Mouse (Mus musculus): ENCODE results near the gene Olfr1177-ps. TPM values are rescaled to one million over a fixed set of nuclear protein-coding genes. Genes with fewer than 3 reads are reported as not detected.

Gene Olfr1177-ps
- not detected for polyA plus RNA-seq (2017; shearing (Covaris generic))

DNA sequence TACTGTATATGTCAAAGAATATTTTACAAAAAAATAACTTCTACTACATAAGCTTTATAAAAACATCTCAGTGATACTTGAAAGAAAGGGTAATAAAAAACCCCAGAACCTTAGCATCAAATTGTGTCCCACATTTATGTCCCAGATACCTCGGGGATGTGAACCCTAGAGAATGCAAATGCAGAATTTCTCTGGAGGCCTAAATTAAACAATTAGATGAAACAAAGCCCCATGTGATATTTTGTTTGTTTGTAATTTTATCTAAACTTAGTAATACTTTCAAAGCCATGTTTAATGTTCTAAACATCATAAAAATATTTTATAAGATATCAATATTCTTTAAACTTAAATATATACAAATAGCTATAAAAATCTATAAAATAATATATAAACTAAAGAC is at the start of gene Olfr1177-ps:
Olfr1177-ps (minus strand) TSS at position 101 of the 400 bp plus-strand sequence.
- ATAC-seq = no peak

DNA sequence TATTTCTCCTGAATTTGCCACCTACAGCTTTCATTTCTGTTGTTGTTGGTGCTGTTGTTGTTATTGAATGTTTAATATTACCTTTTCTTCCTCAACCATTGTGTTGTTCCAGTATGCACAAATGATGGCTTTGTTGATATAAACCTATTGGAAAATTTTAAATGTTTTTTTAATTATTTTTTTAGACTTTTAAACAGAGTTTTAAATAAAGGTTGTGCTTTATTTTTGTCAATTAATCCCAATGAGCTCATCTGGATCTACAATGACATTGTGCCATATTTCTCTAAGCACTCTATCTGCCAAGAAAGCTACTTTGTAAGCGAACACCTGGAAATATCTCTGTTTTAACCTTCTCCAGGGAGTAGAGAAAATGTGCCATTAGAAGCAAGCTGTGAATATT is 40.5 kb upstream of the Olfr1177-ps start, which contains the start of gene Olfr1178:
Olfr1178 (plus strand) TSS at position 301 of the 400 bp plus-strand sequence.
- no peak for ATAC-seq

DNA sequence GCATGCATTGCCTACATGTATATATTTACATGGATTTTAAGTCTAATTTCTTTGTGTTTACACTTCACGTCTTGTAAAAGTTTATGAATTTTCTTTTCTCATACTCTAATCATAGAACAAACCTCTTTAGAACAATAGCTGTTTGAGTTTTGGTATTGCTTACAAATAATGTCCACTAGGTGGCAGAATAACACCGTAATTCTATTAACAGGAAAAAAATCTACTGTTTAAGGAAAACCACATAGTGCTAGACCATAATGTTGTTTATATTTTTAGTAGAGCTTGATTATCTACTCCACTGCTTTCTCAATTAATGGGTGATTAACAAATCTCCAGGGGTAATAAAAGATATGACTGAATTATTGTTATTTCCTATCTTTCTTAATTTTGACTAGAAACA is 10.0 kb upstream of the Olfr1177-ps start:
- no peak for ATAC-seq

DNA sequence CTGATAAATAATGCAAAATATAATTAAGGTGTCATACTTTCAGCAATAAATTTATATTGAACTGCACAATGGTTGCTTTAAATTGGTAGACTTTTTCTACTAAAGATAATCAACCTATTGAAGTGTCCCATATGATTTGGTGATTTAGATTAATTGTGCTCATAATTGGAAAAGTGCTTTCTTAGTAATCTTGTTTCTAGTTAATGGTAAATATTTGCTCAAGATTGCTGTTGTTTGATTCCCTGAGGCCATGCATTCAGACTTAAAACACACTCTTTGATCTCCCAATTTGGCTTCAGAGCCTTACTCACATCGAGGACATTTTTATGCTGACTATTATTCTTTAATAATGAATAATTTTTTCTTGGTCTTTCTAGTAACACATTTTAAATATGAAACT is 9.9 kb downstream of the Olfr1177-ps start, which contains the start of gene Olfr1176:
Olfr1176 (plus strand) TSS at position 301 of the 400 bp plus-strand sequence.
- ATAC-seq = no peak

DNA sequence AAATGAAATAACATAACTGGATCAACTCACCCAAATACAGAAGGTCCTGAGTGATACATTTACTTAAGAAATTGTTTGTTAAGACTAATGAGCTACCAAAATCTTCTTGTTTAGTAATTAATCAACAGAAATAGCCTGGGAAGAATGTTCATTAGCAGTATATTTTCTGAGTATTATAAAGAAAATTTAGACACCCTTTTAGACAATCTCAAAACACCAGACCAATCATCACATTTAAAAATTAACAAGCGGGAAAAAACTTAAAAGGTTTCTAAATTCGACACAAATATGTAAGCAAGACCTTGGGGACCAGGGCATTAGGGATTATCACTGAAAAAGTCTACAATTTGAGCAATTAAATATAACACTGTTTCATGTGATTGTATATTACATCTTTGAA is 19.2 kb downstream of the Olfr1177-ps start, which contains the start of gene Olfr1175-ps:
Olfr1175-ps (minus strand) TSS at position 101 of the 400 bp plus-strand sequence.
- ATAC-seq = no peak

DNA sequence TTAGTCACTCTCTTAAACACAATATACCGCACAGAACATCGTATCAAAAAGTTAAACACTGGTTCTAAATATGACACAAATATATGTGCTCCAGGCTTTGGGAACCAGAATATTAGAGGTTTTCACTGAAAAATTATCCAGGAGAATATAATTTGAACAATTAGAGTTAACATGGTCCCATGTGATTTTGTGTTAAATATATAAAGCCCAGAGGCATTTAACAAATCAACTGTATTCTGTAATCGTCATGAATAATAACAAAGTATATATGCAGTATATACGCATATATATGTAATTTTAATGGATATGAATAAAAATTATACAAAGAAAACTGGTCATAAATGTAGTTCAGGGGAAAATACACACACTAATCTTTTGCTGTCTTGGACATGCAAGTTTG is 31.3 kb downstream of the Olfr1177-ps start, which contains the start of gene Olfr1174-ps:
Olfr1174-ps (minus strand) TSS at position 101 of the 400 bp plus-strand sequence.
- no peak for ATAC-seq

Other genes with a start within 250 kb of the Olfr1177-ps start
- not detected for gene Olfr1166, start 218.2 kb downstream of the Olfr1177-ps start, polyA plus RNA-seq (2017; shearing (Covaris generic))
- gene Olfr1167, start 191.3 kb downstream of the Olfr1177-ps start, polyA plus RNA-seq (2017; shearing (Covaris generic)) = under 1 TPM in 1 of 3 experiments, not detected in 2; 0.15 TPM
- gene Olfr1168, start 164.6 kb downstream of the Olfr1177-ps start, polyA plus RNA-seq (2017; shearing (Covaris generic)) = under 1 TPM in 1 of 3 experiments, not detected in 2; 0.38 TPM
- not detected for gene Olfr1170, start 118.2 kb downstream of the Olfr1177-ps start, polyA plus RNA-seq (2017; shearing (Covaris generic))
- gene Olfr1173, start 66.6 kb downstream of the Olfr1177-ps start, polyA plus RNA-seq (2017; shearing (Covaris generic)) = under 1 TPM in 1 of 3 experiments, not detected in 2; 0.16 TPM
- gene Olfr1174-ps, start 31.4 kb downstream of the Olfr1177-ps start, polyA plus RNA-seq (2017; shearing (Covaris generic)) = not detected
- under 1 TPM; 0.09 to 0.10 (median 0.09) TPM for gene Olfr1175-ps, start 19.3 kb downstream of the Olfr1177-ps start, polyA plus RNA-seq (2017; shearing (Covaris generic))
- gene Olfr1176, start 9.8 kb downstream of the Olfr1177-ps start, polyA plus RNA-seq (2017; shearing (Covaris generic)) = not detected
- under 1 TPM in 1 of 3 experiments, not detected in 2; 0.05 TPM for gene Olfr1178, start 40.6 kb upstream of the Olfr1177-ps start, polyA plus RNA-seq (2017; shearing (Covaris generic))
- not detected for gene Olfr1179, start 60.0 kb upstream of the Olfr1177-ps start, polyA plus RNA-seq (2017; shearing (Covaris generic))
- gene Olfr1180, start 72.7 kb upstream of the Olfr1177-ps start, polyA plus RNA-seq (2017; shearing (Covaris generic)) = not detected
- not detected for gene Olfr1181, start 79.7 kb upstream of the Olfr1177-ps start, polyA plus RNA-seq (2017; shearing (Covaris generic))
- not detected for gene Gm13757, start 102.6 kb upstream of the Olfr1177-ps start, polyA plus RNA-seq (2017; shearing (Covaris generic))
- gene Olfr1183, start 108.4 kb upstream of the Olfr1177-ps start, polyA plus RNA-seq (2017; shearing (Covaris generic)) = under 1 TPM in 1 of 3 experiments, not detected in 2; 0.13 TPM
- gene Olfr1184, start 137.1 kb upstream of the Olfr1177-ps start, polyA plus RNA-seq (2017; shearing (Covaris generic)) = not detected
- gene Olfr1185-ps1, start 146.8 kb upstream of the Olfr1177-ps start, polyA plus RNA-seq (2017; shearing (Covaris generic)) = not detected
- not detected for gene Olfr1186, start 172.1 kb upstream of the Olfr1177-ps start, polyA plus RNA-seq (2017; shearing (Covaris generic))
- not detected for gene Olfr1188, start 210.4 kb upstream of the Olfr1177-ps start, polyA plus RNA-seq (2017; shearing (Covaris generic))
- gene Olfr1189, start 240.0 kb upstream of the Olfr1177-ps start, polyA plus RNA-seq (2017; shearing (Covaris generic)) = not detected